Mouse (Mus musculus) stomach, postnatal 0 days (tissue): ENCODE measurements around the gene Duxbl3.
"Not testable (repeated sequence)": the region's sequence is repeated elsewhere in the genome, so short reads cannot be mapped to it uniquely, and the experiment has no call there.

Experiments
- CTCF ChIP-seq: IDR thresholded peaks from 2 replicates; pipeline ENCODE4 v1.5.1; 2016; ENCODE audit warnings: antibody characterized with exemption, low read depth, mild to moderate bottlenecking, moderate library complexity
- EP300 ChIP-seq: optimal IDR thresholded peaks from 2 replicates; pipeline ENCODE3; 2016; ENCODE audit warnings: antibody characterized with exemption

DNA sequence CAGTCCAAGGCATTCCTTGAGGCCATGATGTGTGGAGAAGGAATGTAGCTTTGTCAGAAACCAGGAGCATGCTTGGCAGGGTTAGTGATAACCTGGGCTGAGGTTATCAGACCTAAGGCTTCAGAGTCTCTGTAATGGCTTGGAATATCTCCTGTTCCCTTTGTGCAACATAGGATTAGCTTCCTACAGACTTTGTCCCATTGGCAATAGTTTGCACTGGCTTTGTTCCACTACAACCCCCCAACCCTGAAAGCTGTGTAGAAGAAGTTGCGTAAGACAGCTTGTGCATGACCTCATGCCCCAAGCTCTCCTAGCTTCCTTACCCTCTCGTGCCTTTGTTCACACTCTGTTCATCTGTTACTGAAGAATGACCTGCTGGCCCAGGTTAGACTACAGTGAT lies 20.6 kb upstream of the Duxbl3 start:
- not testable (repeated sequence) for TF ChIP-seq CTCF, EP300
